Mouse (Mus musculus) monocyte, adult 2 months (primary cell): Measurements from ENCODE around the gene Arhgap19.
A peak's percentile ranks its signal among the peaks of the same experiment; 100 is the strongest.

Source experiments
- DNase-seq, 2 experiments: peaks; one replicate each; pipeline ENCODE4 v3.0.0; 2022; ENCODE audit warnings: low spot score in 2 of 2, low read depth in 1 of 2

Arhgap19 gene

DNA sequence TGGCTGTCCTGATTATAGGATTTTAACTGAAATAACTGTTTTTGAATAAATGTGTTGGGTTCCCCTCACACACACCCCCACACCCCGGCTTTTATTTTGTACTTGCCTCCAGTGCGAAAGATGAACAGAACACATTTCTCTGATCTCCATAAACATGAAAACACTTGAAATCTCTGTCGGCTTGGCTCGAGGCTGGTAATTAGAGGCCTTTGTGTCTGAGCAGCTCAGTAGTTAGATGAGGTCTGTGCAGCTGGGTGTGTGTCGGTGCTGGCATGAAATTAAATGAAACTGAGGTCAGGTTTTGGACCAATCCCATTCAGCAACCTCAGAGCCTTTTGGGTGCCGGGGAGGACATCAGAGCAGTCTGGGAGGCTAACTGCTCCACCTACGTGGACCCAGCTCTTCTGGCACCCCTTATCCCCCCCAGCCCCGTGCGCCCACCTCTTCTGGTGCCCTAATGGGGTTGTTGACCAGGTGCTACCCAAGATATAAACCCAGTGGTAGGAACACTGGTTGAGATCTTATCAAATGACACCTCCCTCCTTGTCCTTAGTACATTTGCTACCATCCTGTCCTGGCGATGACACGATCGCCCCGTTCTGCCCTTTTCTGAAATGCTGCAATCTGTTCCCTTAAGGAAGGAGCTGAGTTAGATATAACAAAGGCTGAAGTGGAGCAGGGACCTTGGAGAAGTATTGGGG is 30.8 kb upstream of the Arhgap19 start:
- no peak for DNase-seq

- no peak for DNase-seq
Observed at GRCm38 (mm10) chr19:41831718-41832391, 30.0 kb upstream of the Arhgap19 start.

- no peak for DNase-seq
Observed at GRCm38 (mm10) chr19:41831101-41831570, 29.3 kb upstream of the Arhgap19 start.

DNA sequence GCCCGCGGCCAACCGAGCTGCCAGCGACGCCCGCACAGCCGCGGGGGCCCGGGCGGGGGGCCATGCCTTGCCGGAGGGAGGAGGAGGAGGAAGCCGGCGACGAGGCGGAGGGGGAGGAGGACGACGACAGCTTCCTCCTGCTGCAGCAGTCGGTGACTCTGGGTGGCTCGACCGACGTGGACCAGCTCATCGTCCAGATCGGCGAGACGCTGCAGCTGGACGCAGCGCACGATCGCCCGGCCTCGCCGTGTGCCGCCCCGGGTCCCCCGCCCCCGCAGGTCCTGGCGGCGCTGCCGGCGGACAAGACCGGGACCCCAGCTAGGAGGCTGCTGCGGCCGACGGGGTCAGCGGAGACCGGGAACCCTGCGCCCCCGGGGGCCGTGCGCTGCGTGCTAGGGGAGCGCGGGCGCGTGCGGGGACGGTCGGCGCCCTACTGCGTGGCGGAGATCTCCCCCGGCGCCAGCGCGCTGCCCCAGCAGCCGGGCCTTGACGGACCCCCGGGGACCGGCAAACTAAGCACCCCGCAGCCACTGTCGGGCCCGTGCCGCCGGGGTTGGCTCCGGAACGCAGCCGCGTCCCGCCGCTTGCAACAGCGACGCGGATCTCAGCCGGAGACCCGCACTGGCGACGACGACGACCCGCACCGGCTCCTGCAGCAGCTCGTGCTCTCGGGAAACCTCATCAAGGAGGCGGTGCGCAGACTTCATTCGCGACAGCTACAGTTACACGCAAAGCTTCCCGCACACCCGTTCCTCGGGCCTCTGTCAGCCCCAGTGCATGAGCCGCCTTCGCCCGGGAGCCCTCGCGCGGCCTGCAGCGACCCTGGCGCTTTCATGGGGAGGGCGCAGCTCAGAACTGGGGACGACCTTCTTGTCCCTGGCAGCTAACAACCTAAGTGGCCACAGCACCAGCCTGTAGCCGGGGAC is 28.5 kb upstream of the Arhgap19 start:
- peak; percentile 14 to 68 for DNase-seq

GRCm38 (mm10) chr19:41829381-41830105 is 27.7 kb upstream of the Arhgap19 start, which contains the start of gene Frat1:
Gene Frat1 (plus strand): TSS chr19:41829970.
- peak; percentile 79 to 93 for DNase-seq

- DNase-seq = no peak
Observed at GRCm38 (mm10) chr19:41828941-41829340, 27.1 kb upstream of the Arhgap19 start.

- DNase-seq = no peak
Observed at GRCm38 (mm10) chr19:41826529-41826928, 24.7 kb upstream of the Arhgap19 start.

GRCm38 (mm10) chr19:41824950-41825349 is 23.1 kb upstream of the Arhgap19 start:
- no peak for DNase-seq

- no peak for DNase-seq
Observed at GRCm38 (mm10) chr19:41822589-41822988, 20.7 kb upstream of the Arhgap19 start.

DNA sequence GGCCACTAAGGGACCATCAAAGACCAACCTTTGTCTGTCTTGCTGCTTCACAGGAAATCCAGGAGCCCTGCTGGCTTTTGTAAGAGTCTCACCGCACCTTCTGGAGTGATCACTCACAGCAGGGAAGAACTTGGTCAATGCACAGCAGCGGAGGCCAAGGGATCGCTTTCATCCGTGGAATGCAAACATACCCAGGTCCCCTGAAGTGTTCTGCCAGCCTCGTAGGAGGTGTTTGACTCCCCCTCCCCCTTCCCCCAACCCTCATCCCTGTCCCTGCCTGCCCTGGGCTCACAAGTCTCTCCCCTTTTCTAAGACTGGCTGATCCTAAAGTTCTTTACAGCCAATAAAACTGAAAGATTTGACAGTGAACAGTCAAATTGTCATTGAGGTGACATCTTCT is 19.6 kb upstream of the Arhgap19 start:
- no peak for DNase-seq

DNA sequence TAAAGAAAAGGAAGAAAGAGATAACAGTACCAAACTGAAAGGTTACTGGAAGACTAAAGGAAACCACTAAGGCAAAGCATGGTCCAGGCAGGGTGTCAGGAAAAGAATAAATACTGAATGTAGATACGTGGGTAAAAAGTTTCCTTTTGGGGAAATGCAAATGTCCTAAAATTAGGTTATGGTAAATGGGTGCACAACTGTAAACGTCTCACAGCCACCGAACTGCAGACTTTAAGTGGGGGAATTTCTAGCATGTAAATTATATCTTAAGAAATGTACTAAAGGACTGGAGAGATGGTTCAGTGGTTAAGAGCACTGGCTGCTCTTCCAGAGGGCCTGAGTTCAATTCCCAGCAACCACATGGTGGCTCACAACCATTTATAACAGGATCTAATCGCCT is 16.9 kb upstream of the Arhgap19 start:
- no peak for DNase-seq

- no peak for DNase-seq
Observed at GRCm38 (mm10) chr19:41817325-41817724, 15.5 kb upstream of the Arhgap19 start.

DNA sequence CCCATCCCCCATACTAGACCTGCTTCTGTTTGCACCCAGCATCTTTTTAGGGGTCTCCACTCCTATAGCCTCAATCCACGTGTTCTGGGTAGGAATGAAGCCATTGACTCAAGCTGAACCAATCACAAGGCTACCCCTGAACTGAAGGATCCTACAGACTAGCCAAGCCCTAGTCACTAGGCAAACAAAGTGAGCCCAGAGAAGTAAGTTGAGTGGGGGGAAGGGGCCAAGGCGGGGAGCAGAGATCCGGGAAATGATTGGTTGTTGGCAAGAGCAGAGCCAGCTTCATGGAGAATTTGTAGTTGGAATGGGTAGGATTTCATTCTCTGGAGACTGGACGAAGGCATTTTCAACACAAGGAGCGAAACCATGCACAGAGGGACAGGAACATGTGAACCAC is 15.1 kb upstream of the Arhgap19 start:
- no peak for DNase-seq

GRCm38 (mm10) chr19:41816410-41816809 is 14.6 kb upstream of the Arhgap19 start:
- DNase-seq = no peak

DNA sequence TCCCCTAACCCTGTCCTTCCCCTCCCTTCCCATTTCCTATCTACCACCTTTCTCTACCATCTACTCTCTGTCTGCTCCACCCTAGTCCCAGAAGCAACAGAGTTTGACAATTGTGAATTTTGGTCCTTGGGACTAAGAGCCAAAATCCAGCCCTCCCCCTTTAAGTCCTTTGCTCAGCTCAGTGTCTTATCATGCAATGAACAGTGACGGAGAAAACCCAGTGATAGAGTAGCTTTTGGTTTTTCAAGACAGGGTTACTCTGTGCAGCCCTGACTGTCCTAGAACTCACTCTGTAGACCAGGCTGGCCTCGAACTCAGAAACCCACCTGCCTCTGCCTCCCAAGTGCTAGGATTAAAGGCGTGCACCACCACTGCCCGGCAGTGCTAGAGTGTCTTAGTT is 11.5 kb upstream of the Arhgap19 start:
- DNase-seq = no peak

- DNase-seq = no peak
Observed at GRCm38 (mm10) chr19:41812525-41812924, 10.7 kb upstream of the Arhgap19 start.

GRCm38 (mm10) chr19:41810074-41810473 is 8.2 kb upstream of the Arhgap19 start:
- no peak for DNase-seq

DNA sequence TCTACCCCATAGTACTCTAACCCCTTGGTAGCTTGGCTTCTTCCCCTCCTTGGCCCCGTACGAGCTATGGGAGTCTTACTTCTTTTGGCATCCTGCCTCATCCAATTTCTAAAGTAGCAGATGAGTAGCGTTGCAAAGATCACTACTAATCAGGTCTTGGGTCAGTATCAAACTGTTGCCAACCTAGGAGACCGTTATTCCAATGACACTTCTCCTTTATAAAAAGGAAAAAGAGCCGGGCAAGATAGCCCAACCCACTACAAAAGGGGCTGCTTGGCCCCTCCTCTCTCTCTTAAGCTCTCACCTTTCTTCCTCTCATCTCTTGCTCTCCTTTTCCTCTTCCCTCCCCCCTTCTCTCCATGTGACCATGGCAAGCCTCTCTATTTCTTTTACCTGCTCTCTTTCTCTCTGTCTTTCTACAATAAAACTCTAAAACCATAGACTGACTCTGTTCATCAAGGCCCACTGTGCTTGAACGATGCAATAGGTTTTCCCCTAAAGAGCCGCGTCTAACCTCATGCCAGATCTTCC is 6.3 kb upstream of the Arhgap19 start:
- DNase-seq = no peak

- DNase-seq = no peak
Observed at GRCm38 (mm10) chr19:41807497-41807896, 5.7 kb upstream of the Arhgap19 start.

DNA sequence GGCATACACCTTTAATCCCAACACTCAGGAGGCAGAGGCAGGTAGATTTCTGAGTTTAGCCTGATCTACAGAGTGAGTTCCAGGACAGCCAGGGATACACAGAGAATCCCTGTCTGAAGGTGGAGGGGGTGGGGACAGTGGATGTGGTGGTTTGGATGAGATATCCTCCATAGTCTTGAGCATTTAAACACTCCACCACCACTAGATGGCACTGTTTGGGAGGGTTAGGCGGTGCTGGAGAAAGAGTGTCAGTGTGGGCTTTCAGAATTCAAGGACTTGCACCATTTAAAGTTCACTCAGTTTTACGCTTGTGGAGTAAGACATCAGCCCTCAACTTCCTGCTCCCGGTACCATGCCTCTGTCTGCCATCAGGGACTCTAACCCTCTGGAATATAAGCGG is 4.0 kb upstream of the Arhgap19 start:
- no peak for DNase-seq

DNA sequence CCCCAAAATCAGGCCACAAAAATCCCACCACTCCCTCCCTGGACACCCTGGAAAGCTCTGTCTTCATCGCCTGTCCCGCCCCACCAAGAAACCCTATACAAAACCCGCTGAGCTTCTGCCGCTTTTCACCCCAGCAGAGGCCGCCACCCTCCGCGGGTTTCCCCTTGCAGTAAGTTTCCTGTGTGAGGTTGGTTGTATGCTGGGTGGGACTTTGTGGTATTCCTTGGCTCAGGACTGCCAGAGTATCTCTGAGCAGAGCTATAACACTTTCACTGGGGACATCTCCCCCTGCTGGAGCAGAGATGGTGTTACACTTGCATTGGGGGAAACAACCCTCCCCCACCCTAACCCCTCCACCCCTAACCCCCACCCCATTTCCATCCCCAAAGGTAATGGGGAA is 1.5 kb upstream of the Arhgap19 start:
- DNase-seq = peak; percentile 37 to 48
